Mouse (Mus musculus) megakaryocyte, embryonic 14.5 days (primary cell): ENCODE measurements around the gene Defb48. TPM values are rescaled to one million over a fixed set of nuclear protein-coding genes. Genes with fewer than 3 reads are reported as not detected.

Experiments used
- H3K27me3 ChIP-seq: replicated peaks from 2 replicates; pipeline ENCODE3; 2012; ENCODE audit warnings: inconsistent platforms
- H3K36me3 ChIP-seq: replicated peaks from 2 replicates; pipeline ENCODE3; 2012; ENCODE audit warnings: low read length, inconsistent platforms, mixed read lengths
- H3K4me1 ChIP-seq: 2 replicates; pipeline ENCODE4 v1.6.1; 2012; ENCODE audit warnings: inconsistent platforms
- H3K4me3 ChIP-seq: replicated peaks from 2 replicates; pipeline ENCODE3; 2012; ENCODE audit warnings: moderate library complexity, mild to moderate bottlenecking, inconsistent platforms
- H3K9me3 ChIP-seq: 2 replicates; pipeline ENCODE4 v1.6.1; 2012; ENCODE audit warnings: inconsistent platforms
- FLI1 ChIP-seq: IDR thresholded peaks from 2 replicates; pipeline ENCODE4 v1.6.1; 2012; ENCODE audit warnings: low read length, inconsistent platforms, mixed read lengths
- GATA1 ChIP-seq: IDR thresholded peaks from 3 replicates; pipeline ENCODE4 v1.6.1; 2012; ENCODE audit warnings: mixed read lengths, low read length, inconsistent platforms, borderline replicate concordance
- polyA plus RNA-seq: library from polyadenylated mRNA; stranded (reverse); fragments of >175 nt; gene quantifications from 2 replicates; pipeline ENCODE4 v1.2.3, GENCODE M21; 2012; ENCODE audit warnings: low replicate concordance; ENCODE audit not compliant: insufficient read depth

Defb48 gene
- polyA plus RNA-seq, 1 experiment, result not detected

DNA sequence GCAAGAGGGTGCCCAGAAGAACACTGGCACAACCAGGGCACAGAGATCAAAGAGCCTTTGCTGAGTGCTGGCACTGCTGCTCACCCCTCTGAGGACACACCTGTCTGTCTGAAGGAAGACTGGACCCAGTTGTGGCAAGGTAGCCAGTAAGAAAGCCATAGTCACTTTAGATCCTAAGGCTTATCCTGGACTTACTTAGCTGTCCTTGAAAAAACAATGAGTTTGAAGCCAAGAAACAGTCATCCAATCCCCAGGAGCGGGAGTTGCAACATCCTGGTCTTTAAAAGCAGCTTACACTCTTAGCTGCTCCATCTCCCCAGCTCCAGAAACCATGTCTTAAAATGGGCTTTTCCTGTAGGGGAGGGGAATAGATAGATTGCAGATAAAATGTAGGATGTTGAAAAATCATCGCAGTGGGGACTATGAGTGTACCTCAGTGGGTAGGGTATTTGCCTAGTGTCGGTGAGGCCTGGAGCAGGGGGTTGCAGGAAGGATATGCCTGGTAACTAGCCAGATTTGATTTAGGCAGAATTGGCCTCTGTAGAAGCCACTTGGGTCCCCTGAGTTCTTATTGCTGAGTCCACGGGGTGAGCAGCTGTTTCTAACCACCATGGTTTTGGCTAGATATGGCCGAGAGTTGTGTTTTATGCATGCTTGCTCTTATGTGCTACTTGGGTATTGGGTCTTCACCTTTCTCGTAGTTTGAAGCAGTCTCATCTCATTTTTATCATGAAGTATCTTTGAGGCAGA is 47.5 kb downstream of the Defb48 start:
- peaks cover 41% of the 10 kb centered on the region for H3K27me3 ChIP-seq
- H3K36me3 ChIP-seq, result peaks cover 23% of the 10 kb centered on the region
- no peak overlapping the region for H3K4me3 ChIP-seq
- H3K9me3 ChIP-seq, result peaks cover 3% of the 10 kb centered on the region; the same call in 1 of the 2 replicates
- peaks cover 18% of the 10 kb centered on the region for H3K4me1 ChIP-seq
- TF ChIP-seq FLI1 (no peak), GATA1 (no peak)

DNA sequence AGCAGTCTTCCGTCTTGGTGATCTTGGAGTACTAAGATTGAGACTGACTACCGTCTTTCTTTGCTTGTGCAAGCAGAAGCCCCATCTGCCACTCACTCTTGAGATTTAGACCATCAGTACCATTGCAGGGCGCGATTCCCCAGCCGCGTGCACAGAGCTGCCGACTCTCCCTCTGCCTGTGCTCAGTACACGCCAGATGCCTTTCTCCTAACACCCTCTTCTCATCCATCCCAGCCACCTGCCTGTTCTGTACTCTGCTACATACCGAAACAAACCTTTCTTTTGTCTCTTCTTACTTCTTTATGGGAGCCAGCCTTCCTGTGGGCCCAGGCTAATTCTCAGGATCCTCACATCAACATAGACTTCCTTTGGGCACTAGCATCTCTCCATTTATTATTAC is 48.9 kb downstream of the Defb48 start:
- TF ChIP-seq GATA1 (no peak), FLI1 (no peak)
- H3K36me3 ChIP-seq, result peaks cover 32% of the 10 kb centered on the region
- H3K4me3 ChIP-seq, result no peak overlapping the region
- peaks cover 35% of the 10 kb centered on the region for H3K27me3 ChIP-seq
- H3K4me1 ChIP-seq, result peaks cover 18% of the 10 kb centered on the region
- peaks cover 3% of the 10 kb centered on the region; the same call in 1 of the 2 replicates for H3K9me3 ChIP-seq

- no peak overlapping the region for H3K4me3 ChIP-seq
- peaks cover 8% of the 10 kb centered on the region; the same call in 1 of the 2 replicates for H3K9me3 ChIP-seq
- peaks cover 27% of the 10 kb centered on the region for H3K36me3 ChIP-seq
- TF ChIP-seq FLI1 (no peak), GATA1 (no peak)
- no peaks in the 10 kb centered on the region for H3K27me3 ChIP-seq
- peaks cover 24% of the 10 kb centered on the region for H3K4me1 ChIP-seq
These were observed 56.2 kb downstream of the Defb48 start for GRCm38 (mm10) chr14:62928101-62928541.

Other genes starting within 250 kb of the Defb48 start
- 3.7 and 19.1 TPM in 2 replicates for gene Ints6, start 223.3 kb downstream of the Defb48 start, polyA plus RNA-seq
- gene Wdfy2, start 146.8 kb downstream of the Defb48 start, polyA plus RNA-seq, result 0.49 and 0.56 TPM in 2 replicates
- not detected in 2 replicates for gene Defb47, start 13.6 kb upstream of the Defb48 start, polyA plus RNA-seq
- gene Defb43, start 27.3 kb upstream of the Defb48 start, polyA plus RNA-seq, result not detected in 2 replicates
- gene Defb42, start 62.5 kb upstream of the Defb48 start, polyA plus RNA-seq, result not detected in 2 replicates
- gene Defb30, start 65.5 kb upstream of the Defb48 start, polyA plus RNA-seq, result not detected in 2 replicates